Mouse (Mus musculus) kidney, embryonic 15.5 days (tissue): ENCODE measurements around the gene Icam5. TPM values are rescaled to one million over a fixed set of nuclear protein-coding genes. Genes with fewer than 3 reads are reported as not detected.

Experiments
- ATAC-seq: fragments of 200-750 bp; cut with Nextera tagmentation; replicated peaks from 2 replicates; pipeline ENCODE4 v1.8.0; 2017; ENCODE audit warnings: moderate TSS enrichment; ENCODE audit not compliant: low FRiP score
- H3K27ac ChIP-seq: fragments of 300-500 bp; sonication (generic); 2 replicates; pipeline ENCODE4 v1.5.1; 2015; ENCODE audit warnings: mild to moderate bottlenecking, inconsistent platforms
- H3K27me3 ChIP-seq: fragments of 300-500 bp; sonication (generic); 2 replicates; pipeline ENCODE4 v1.6.1; 2015; ENCODE audit warnings: inconsistent platforms
- H3K36me3 ChIP-seq: fragments of 300-500 bp; sonication (generic); 2 replicates; pipeline ENCODE4 v1.6.1; 2015; ENCODE audit warnings: inconsistent platforms
- H3K4me1 ChIP-seq: fragments of 300-500 bp; sonication (generic); 2 replicates; pipeline ENCODE4 v1.6.1; 2015; ENCODE audit warnings: inconsistent platforms
- H3K4me2 ChIP-seq: fragments of 300-500 bp; sonication (generic); 2 replicates; pipeline ENCODE4 v1.6.1; 2015; ENCODE audit warnings: moderate library complexity, mild to moderate bottlenecking, inconsistent platforms
- H3K4me3 ChIP-seq: fragments of 300-500 bp; sonication (generic); replicated peaks from 2 replicates; pipeline ENCODE4 v1.5.1; 2015; ENCODE audit warnings: mild to moderate bottlenecking, inconsistent platforms
- H3K9ac ChIP-seq: fragments of 300-500 bp; sonication (generic); 2 replicates; pipeline ENCODE4 v1.6.1; 2015; ENCODE audit warnings: mild to moderate bottlenecking, inconsistent platforms
- H3K9me3 ChIP-seq: fragments of 300-500 bp; sonication (generic); replicated peaks from 2 replicates; pipeline ENCODE4 v1.6.1; 2016; ENCODE audit warnings: inconsistent platforms
- WGBS: fragments of 180-500 bp; shearing (Covaris S2); methylation state at CpG from one replicate; pipeline ENCODE4 v1.1.7; 2015; ENCODE audit warnings: mixed read lengths; 5-methylcytosine and 5-hydroxymethylcytosine counted together
- microRNA counts: library from miRNA; unstranded; fragments of <30 nt; microRNA quantifications from one replicate; lab custom pipeline; 2016
- microRNA-seq: library from miRNA; unstranded; fragments of <30 nt; microRNA quantifications from one replicate; pipeline ENCODE4, GENCODE M21; 2016
- polyA plus RNA-seq: library from polyadenylated mRNA; unstranded; fragments of >200 nt; fragmentation: Nextera tagmentation; extraction: Ambion mirVana; gene quantifications from 2 replicates; pipeline ENCODE4 v1.2.1, GENCODE M21; 2015

The Icam5 gene
- polyA plus RNA-seq, 1 experiment from 2014 or later, result 0.38 TPM

- Histone ChIP-seq H3K4me1 (no peaks in the 10 kb centered on the region), H3K9ac (no peak overlapping the region), H3K9me3 (no peaks in the 10 kb centered on the region), H3K36me3 (peaks cover 97% of the 10 kb centered on the region), H3K4me3 (no peak overlapping the region), H3K27me3 (no peaks in the 10 kb centered on the region), H3K4me2 (no peak overlapping the region), H3K27ac (no peak overlapping the region)
- no peak for ATAC-seq
- WGBS, result 88% methylated on average over 9 of the region's 9 CpGs
These were observed 49.3 kb downstream of the Icam5 start for GRCm38 (mm10) chr9:21081127-21081526.

GRCm38 (mm10) chr9:21083324-21083723, 51.5 kb downstream of the Icam5 start:
- ATAC-seq, result no peak
- Histone ChIP-seq H3K4me1 (no peaks in the 10 kb centered on the region), H3K9me3 (no peaks in the 10 kb centered on the region), H3K4me2 (no peak overlapping the region), H3K9ac (no peak overlapping the region), H3K36me3 (peaks cover 97% of the 10 kb centered on the region), H3K4me3 (no peak overlapping the region), H3K27me3 (no peaks in the 10 kb centered on the region), H3K27ac (no peak overlapping the region)
- 89% methylated on average over 3 of the region's 3 CpGs for WGBS

MicroRNAs within 50 kb of the gene (microRNA counts, 519-probe panel; counts per million panel counts)
- microRNA mmu-miR-1900 (lab: Ali Mortazavi, UCI), result 2,670 counts per million, percentile 60 among the panel's probes with 10 or more counts

Small RNA genes within 50 kb of the gene (microRNA-seq; reads per million reads assigned to microRNA genes)
- gene Mir1900 (not detected), gene Mir7082 (0.89 reads per million)

Other genes with a start within 250 kb of the Icam5 start
- 2.5 and 4.4 TPM in 2 replicates for gene Col5a3, start 217.0 kb upstream of the Icam5 start, polyA plus RNA-seq
- not detected in 2 replicates for gene Rdh8, start 213.6 kb upstream of the Icam5 start, polyA plus RNA-seq
- gene A230050P20Rik, start 163.4 kb upstream of the Icam5 start, polyA plus RNA-seq, result 15.2 and 16.1 TPM in 2 replicates
- 2.5 and 2.8 TPM in 2 replicates for gene Angptl6, start 152.3 kb upstream of the Icam5 start, polyA plus RNA-seq
- 84.2 and 93.7 TPM in 2 replicates for gene Ppan, start 143.9 kb upstream of the Icam5 start, polyA plus RNA-seq
- gene Eif3g, start 133.4 kb upstream of the Icam5 start, polyA plus RNA-seq, result 319 and 321 TPM in 2 replicates
- 96.9 and 108 TPM in 2 replicates for gene Dnmt1, start 72.2 kb upstream of the Icam5 start, polyA plus RNA-seq
- gene S1pr2, start 55.3 kb upstream of the Icam5 start, polyA plus RNA-seq, result 29.8 and 32.7 TPM in 2 replicates
- gene Mrpl4, start 29.3 kb upstream of the Icam5 start, polyA plus RNA-seq, result 140 and 143 TPM in 2 replicates
- gene Icam1, start 16.1 kb upstream of the Icam5 start, polyA plus RNA-seq, result 10.8 and 13.7 TPM in 2 replicates
- 2.0 and 2.7 TPM in 2 replicates for gene Icam4, start 2.7 kb upstream of the Icam5 start, polyA plus RNA-seq
- 1.6 and 1.8 TPM in 2 replicates for gene Zglp1, start 35.0 kb downstream of the Icam5 start, polyA plus RNA-seq
- 0.45 and 0.86 TPM in 2 replicates for gene Gm49373, start 41.0 kb downstream of the Icam5 start, polyA plus RNA-seq
- 53.9 and 61.0 TPM in 2 replicates for gene Fdx1l, start 41.5 kb downstream of the Icam5 start, polyA plus RNA-seq
- 2.2 and 3.0 TPM in 2 replicates for gene Gm38431, start 59.9 kb downstream of the Icam5 start, polyA plus RNA-seq
- 67.9 and 76.3 TPM in 2 replicates for gene Raver1, start 59.9 kb downstream of the Icam5 start, polyA plus RNA-seq
- 12.7 and 15.5 TPM in 2 replicates for gene Tyk2, start 99.2 kb downstream of the Icam5 start, polyA plus RNA-seq
- 332 and 351 TPM in 2 replicates for gene Cdc37, start 117.9 kb downstream of the Icam5 start, polyA plus RNA-seq
- gene Pde4a, start 133.6 kb downstream of the Icam5 start, polyA plus RNA-seq, result 12.6 and 12.7 TPM in 2 replicates
- gene Keap1, start 207.3 kb downstream of the Icam5 start, polyA plus RNA-seq, result 55.1 and 64.2 TPM in 2 replicates
- 0.19 TPM in 1 of 2 replicates, not detected in the other for gene S1pr5, start 216.4 kb downstream of the Icam5 start, polyA plus RNA-seq
- 42.7 and 49.5 TPM in 2 replicates for gene Atg4d, start 233.2 kb downstream of the Icam5 start, polyA plus RNA-seq